Mouse (Mus musculus): ENCODE data around the gene Higd1a. TPM values are rescaled to one million over a fixed set of nuclear protein-coding genes. Genes with fewer than 3 reads are reported as not detected.

The Higd1a gene
- polyA plus RNA-seq, 1 experiment from 2014 or later: 142 TPM

DNA sequence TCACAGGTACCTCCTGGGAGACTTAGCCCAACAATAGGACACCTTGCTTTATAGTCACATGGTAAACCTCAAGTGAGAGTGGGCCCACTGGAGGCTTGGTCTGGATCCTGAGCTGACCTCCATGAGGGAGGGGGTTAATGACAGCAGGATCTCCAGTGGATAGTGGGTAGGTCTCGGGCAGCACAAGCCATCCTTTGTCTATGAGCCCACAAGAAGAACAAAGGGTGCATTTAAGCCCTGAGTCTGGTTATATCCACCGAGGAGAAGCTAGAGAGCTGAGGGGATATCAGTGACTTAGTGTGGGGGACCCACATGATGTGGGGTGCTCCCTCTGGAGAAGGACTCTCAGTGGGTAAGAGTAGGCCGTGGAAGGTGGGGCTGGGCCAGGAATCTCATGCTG, 49.7 kb downstream of the Higd1a start:
- H3K4me1 ChIP-seq (ENCODE audit: insufficient read depth, low read length): 0 out of 2 replicates have a peak, but pooled peaks cover 3% of the 10 kb centered on the region
- no peak for ATAC-seq (ENCODE audit: low FRiP score, low TSS enrichment)
- no peak overlapping the region for H3K9ac ChIP-seq (replicated peaks; ENCODE audit: low read length)
- H3K27me3 ChIP-seq (ENCODE audit: insufficient read depth, low read length): no peaks in the 10 kb centered on the region
- WGBS: 83% methylated on average over 3 of the region's 3 CpGs
- H3K4me3 ChIP-seq (ENCODE audit: low read length): no peak overlapping the region
- no peaks in the 10 kb centered on the region for H3K9me3 ChIP-seq (ENCODE audit: low read length)
- H3K36me3 ChIP-seq (ENCODE audit: insufficient read depth, low read length): no peaks in the 10 kb centered on the region
- H3K4me2 ChIP-seq (replicated peaks; ENCODE audit: low read depth, low read length): no peak overlapping the region
- H3K27ac ChIP-seq (ENCODE audit: low read length): no peak overlapping the region

DNA sequence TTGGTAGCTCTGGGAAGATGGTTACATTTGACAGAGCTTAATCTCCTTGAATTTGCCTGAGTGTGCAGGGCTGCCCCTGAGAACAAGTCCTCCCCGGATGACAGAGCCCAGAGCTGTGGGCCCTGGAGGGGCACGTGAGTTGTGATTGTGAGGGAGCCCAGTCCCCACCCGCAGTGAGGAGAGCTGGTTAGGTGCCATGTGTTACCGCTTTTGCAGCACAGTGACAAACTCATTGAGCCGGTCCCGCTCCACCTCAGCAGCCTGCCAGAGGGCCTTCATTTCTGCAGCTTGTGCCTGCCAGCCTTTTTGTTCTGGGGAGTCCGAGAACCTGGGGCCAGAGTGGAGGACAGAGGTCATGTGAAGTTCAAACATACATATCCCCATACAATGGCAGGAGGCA, 50.2 kb downstream of the Higd1a start:
- no peaks in the 10 kb centered on the region for H3K27me3 ChIP-seq (ENCODE audit: insufficient read depth, low read length)
- 64% methylated on average over 7 of the region's 7 CpGs for WGBS
- H3K9me3 ChIP-seq (ENCODE audit: low read length): no peaks in the 10 kb centered on the region
- no peak overlapping the region for H3K9ac ChIP-seq (replicated peaks; ENCODE audit: low read length)
- H3K27ac ChIP-seq (ENCODE audit: low read length): no peak overlapping the region
- H3K4me1 ChIP-seq (ENCODE audit: insufficient read depth, low read length): 0 out of 2 replicates have a peak, but pooled peaks cover 3% of the 10 kb centered on the region
- no peak for ATAC-seq (ENCODE audit: low FRiP score, low TSS enrichment)
- H3K36me3 ChIP-seq (ENCODE audit: insufficient read depth, low read length): no peaks in the 10 kb centered on the region
- H3K4me3 ChIP-seq (ENCODE audit: low read length): no peak overlapping the region
- H3K4me2 ChIP-seq (replicated peaks; ENCODE audit: low read depth, low read length): no peak overlapping the region

DNA sequence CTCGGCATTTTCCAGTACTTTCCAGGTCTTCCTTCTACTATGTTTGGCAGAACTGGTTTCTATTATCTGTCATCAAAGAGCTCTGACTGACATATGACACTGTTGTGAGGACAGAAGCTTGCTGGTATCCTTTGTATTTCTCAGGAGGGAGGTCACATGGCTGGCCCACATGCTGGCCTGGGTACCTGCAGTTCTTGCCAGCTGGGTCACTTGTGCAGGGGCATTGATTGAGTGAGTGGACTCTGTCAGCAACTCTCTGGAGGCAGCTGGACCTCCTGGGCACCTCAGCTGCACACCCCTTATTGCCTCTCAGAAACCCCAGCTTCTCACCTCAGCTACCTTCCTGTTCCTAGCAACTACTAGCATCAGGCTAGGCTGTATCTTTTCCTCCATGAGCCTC, 50.6 kb downstream of the Higd1a start:
- ATAC-seq (ENCODE audit: low FRiP score, low TSS enrichment): no peak
- Histone ChIP-seq H3K4me1 (ENCODE audit: insufficient read depth, low read length) (0 out of 2 replicates have a peak, but pooled peaks cover 3% of the 10 kb centered on the region), H3K27ac (ENCODE audit: low read length) (no peak overlapping the region), H3K4me2 (replicated peaks; ENCODE audit: low read depth, low read length) (no peak overlapping the region), H3K9ac (replicated peaks; ENCODE audit: low read length) (no peak overlapping the region), H3K4me3 (ENCODE audit: low read length) (no peak overlapping the region), H3K36me3 (ENCODE audit: insufficient read depth, low read length) (no peaks in the 10 kb centered on the region), H3K9me3 (ENCODE audit: low read length) (no peaks in the 10 kb centered on the region), H3K27me3 (ENCODE audit: insufficient read depth, low read length) (no peaks in the 10 kb centered on the region)
- WGBS: 74% methylated on average over 1 of the region's 1 CpGs

DNA sequence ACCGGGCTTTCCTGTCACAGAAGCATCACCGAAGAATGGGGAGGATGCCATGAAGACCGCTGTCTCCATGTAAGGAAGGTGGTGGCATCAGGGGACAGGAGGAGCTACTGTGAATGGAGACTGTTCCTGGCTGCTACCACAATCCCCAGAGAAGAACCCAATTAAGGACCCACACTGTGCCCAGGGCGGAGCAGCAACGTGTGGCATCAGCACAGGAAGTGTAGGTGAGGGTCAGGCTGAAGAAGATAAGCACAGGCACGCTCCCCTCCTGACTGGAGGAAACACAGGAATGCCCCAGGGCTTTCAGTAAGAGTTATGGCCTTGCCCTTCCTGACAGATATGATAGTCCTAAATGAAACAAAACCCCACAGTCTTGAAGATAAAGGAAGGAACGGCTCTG, 55.4 kb downstream of the Higd1a start:
- ATAC-seq (ENCODE audit: low FRiP score, low TSS enrichment): no peak
- Histone ChIP-seq H3K9me3 (ENCODE audit: low read length) (no peaks in the 10 kb centered on the region), H3K4me2 (replicated peaks; ENCODE audit: low read depth, low read length) (no peak overlapping the region), H3K9ac (replicated peaks; ENCODE audit: low read length) (no peak overlapping the region), H3K4me3 (ENCODE audit: low read length) (no peak overlapping the region), H3K27ac (ENCODE audit: low read length) (no peak overlapping the region), H3K4me1 (ENCODE audit: insufficient read depth, low read length) (no peaks in the 10 kb centered on the region), H3K27me3 (ENCODE audit: insufficient read depth, low read length) (no peaks in the 10 kb centered on the region), H3K36me3 (ENCODE audit: insufficient read depth, low read length) (no peaks in the 10 kb centered on the region)
- 52% methylated on average over 7 of the region's 7 CpGs for WGBS

DNA sequence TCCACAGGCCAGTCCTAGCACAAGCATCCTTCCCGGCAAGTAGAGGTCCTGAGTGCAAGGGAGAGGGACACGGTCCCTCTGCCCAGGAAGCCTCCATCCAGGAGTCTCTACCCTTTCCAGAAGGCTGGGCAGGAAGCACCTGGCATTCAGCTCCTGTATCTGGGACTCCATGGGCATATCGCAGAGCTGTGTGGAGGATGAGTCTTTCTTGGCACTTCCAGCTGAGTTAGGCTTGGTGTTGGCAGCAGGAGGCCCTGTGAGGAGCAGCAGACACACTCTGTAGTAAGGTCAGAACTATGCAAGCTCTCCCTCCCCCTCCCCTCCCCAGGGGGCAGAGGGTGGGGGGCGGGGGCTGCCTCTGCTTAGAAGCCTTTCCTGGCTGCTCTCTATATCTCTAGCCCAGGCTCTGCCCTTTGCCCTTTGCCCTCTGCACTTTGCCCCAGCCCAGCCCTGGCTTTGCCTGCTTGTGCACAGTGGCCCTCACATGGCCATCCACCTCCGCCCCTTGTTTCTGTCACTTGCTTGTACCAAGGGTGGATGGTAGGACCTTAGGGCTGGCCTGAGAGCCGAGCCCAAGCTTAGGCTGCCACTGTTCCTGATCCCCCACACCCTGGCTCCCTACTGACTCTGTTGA, 59.2 kb downstream of the Higd1a start:
- ATAC-seq (ENCODE audit: low FRiP score, low TSS enrichment): no peak
- WGBS: 54% methylated on average over 6 of the region's 6 CpGs

More for the DNA sequence above, 59.2 kb downstream of the Higd1a start:
- Histone ChIP-seq H3K9me3 (ENCODE audit: low read length) (no peaks in the 10 kb centered on the region), H3K36me3 (ENCODE audit: insufficient read depth, low read length) (no peaks in the 10 kb centered on the region), H3K27me3 (ENCODE audit: insufficient read depth, low read length) (no peaks in the 10 kb centered on the region), H3K4me3 (ENCODE audit: low read length) (no peak overlapping the region), H3K27ac (ENCODE audit: low read length) (no peak overlapping the region), H3K4me1 (ENCODE audit: insufficient read depth, low read length) (no peaks in the 10 kb centered on the region), H3K9ac (replicated peaks; ENCODE audit: low read length) (no peak overlapping the region), H3K4me2 (replicated peaks; ENCODE audit: low read depth, low read length) (no peak overlapping the region)

Other genes starting within 250 kb of the Higd1a start
- 0.25 TPM in 1 of 2 replicates, not detected in the other for gene Lyzl4, start 216.3 kb downstream of the Higd1a start, polyA plus RNA-seq (2015; fragmentation: Nextera tagmentation; extraction: Ambion mirVana)
- 0.04 and 0.40 TPM in 2 replicates for gene Vipr1, start 215.6 kb downstream of the Higd1a start, polyA plus RNA-seq (2015; fragmentation: Nextera tagmentation; extraction: Ambion mirVana)
- 8.5 and 9.0 TPM in 2 replicates for gene Sec22c, start 152.9 kb downstream of the Higd1a start, polyA plus RNA-seq (2015; fragmentation: Nextera tagmentation; extraction: Ambion mirVana)
- gene Ss18l2, start 148.0 kb downstream of the Higd1a start, polyA plus RNA-seq (2015; fragmentation: Nextera tagmentation; extraction: Ambion mirVana): 107 and 114 TPM in 2 replicates
- gene Nktr, start 139.2 kb downstream of the Higd1a start, polyA plus RNA-seq (2015; fragmentation: Nextera tagmentation; extraction: Ambion mirVana): 46.1 and 57.5 TPM in 2 replicates
- gene Zfp651, start 99.0 kb downstream of the Higd1a start, polyA plus RNA-seq (2015; fragmentation: Nextera tagmentation; extraction: Ambion mirVana): 8.1 and 9.5 TPM in 2 replicates
- 0.72 and 0.99 TPM in 2 replicates for gene Klhl40, start 80.8 kb downstream of the Higd1a start, polyA plus RNA-seq (2015; fragmentation: Nextera tagmentation; extraction: Ambion mirVana)
- gene Hhatl, start 65.9 kb downstream of the Higd1a start, polyA plus RNA-seq (2015; fragmentation: Nextera tagmentation; extraction: Ambion mirVana): 0.50 and 0.56 TPM in 2 replicates
- gene Ccdc13, start 18.9 kb downstream of the Higd1a start, polyA plus RNA-seq (2015; fragmentation: Nextera tagmentation; extraction: Ambion mirVana): 0.58 and 0.71 TPM in 2 replicates
- 0.90 and 1.2 TPM in 2 replicates for gene Ackr2, start 40.0 kb upstream of the Higd1a start, polyA plus RNA-seq (2015; fragmentation: Nextera tagmentation; extraction: Ambion mirVana)
- not detected in 2 replicates for gene Cyp8b1, start 57.9 kb upstream of the Higd1a start, polyA plus RNA-seq (2015; fragmentation: Nextera tagmentation; extraction: Ambion mirVana)
- 2.0 and 2.8 TPM in 2 replicates for gene Fam198a, start 92.6 kb upstream of the Higd1a start, polyA plus RNA-seq (2015; fragmentation: Nextera tagmentation; extraction: Ambion mirVana)
- gene Pomgnt2, start 138.7 kb upstream of the Higd1a start, polyA plus RNA-seq (2015; fragmentation: Nextera tagmentation; extraction: Ambion mirVana): 19.1 and 19.9 TPM in 2 replicates

Data from kidney, embryonic 16.5 days (tissue).